Mouse (Mus musculus) inflammation-experienced regulatory T-cells, adult 6 months (primary cell): ENCODE results near the gene Rbmx2. TPM values are rescaled to one million over a fixed set of nuclear protein-coding genes. Genes with fewer than 3 reads are reported as not detected.

Experiments used
- ATAC-seq: one replicate; pipeline ENCODE4 v1.8.0; 2017
- polyA plus RNA-seq, 3 experiments: library from polyadenylated mRNA; unstranded; fragments of 100-300 nt; shearing (Covaris generic); gene quantifications; one replicate each; pipeline ENCODE4 v1.2.1; 2017

Rbmx2 gene
- polyA plus RNA-seq: 10 to 100 TPM; 13.1 to 21.8 (median 21.7) TPM

DNA sequence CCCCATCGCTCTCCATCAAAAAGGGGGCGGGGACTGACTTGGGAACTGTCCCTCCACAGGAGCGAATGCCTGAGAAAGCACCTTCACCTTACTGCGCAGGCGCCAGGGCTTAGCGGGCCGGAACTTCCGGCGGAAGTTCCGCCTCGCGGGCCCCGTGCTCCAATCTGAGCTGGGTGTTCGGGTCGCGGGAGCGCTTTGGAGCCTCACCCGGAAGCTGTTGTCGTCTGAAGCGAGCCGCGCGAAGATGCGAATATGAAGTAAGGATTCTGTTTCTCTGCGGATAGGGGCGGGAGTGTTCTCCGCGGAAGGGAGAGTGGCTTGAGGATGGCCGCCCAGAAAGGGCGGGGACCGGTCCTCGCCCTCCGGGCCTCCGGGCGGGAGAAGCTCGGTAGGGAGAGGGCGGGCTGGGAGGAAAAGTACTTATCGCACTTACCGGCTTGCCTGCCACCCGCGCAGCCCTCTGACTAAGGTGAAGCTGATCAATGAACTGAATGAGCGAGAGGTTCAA, at the start of gene Rbmx2:
Gene Rbmx2, plus strand, starts transcription at position 141 of the 508 bp plus-strand sequence.
- peak; percentile 98 for ATAC-seq

DNA sequence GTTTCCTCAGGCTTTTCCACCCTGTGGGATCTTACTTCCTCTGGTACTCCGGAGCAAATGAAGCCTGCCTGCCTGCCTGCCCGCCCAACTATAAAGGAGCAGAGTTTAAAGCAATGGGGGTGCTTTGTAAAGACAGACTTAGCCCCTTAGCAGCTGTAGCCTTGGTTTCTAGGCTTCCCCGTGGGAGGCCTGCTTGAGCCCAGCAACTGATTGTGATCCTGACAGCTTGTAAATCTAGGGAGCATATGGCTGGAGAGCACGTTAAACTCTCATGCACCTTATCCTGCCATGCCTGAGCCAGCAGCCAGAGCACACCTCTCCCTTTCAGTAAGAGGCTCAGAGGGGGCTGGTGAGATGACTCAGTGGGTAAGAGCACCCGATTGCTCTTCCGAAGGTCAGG, 28.0 kb upstream of the Rbmx2 start:
- ATAC-seq: no peak

DNA sequence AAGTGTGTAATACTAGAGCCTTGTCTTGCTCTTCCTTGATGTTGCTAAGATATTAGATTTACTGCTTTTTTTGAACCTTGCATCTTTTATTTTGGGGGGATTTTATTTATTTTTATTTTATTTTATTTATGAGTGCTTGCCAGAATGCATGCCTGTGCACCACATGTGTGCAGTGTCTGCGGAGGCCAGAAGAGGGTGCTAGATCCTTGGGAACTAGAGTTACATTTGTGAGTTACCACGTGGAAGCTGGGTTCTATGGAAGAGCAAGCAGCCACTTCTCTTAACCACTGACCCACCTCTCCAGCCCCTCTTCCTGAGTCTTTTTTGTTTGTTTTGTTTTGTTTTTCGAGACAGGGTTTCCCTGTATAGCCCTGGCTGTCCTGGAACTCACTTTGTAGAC, 25.2 kb upstream of the Rbmx2 start:
- ATAC-seq: no peak

DNA sequence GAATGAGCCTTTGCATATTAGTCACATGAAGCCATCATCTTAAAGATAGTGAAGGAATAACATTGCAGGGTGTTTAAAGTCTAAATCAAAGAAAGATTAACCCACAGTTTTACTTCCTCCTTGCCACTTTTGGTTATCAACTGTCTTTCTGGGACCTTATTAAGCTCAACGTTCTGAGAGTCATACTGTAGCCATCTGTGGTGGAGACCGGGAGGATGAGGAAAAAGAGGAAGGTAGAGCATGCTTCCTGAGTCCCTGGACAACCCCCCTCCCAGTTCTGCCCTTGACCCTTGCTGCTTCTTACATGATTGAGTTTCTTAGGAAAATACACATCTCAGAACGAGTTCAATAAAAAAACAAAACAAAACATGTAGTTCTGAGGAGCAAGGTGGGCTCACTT, 23.1 kb upstream of the Rbmx2 start:
- ATAC-seq: no peak

DNA sequence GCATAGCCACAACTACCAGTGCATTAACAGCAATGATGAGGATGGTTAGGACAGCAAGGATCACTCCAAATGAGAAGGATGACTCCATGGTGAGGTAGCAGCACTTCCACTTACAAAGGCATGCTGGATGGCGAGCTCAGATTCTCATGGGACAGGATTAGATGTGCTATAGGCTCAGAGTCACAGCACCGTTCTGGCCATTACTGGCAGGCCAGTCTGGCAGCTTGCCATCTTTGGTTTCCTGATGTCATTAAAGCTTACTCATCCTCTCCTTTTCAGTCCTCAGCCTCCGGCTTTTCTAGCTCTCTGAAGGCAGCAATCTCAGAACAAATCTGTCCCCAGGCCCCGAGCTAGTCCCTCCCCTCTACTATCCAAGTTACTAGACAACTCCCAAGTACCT, 20.6 kb upstream of the Rbmx2 start, which contains the start of gene Gpr119:
Gene Gpr119, minus strand, starts transcription at position 308 of the 400 bp plus-strand sequence.
- no peak for ATAC-seq

DNA sequence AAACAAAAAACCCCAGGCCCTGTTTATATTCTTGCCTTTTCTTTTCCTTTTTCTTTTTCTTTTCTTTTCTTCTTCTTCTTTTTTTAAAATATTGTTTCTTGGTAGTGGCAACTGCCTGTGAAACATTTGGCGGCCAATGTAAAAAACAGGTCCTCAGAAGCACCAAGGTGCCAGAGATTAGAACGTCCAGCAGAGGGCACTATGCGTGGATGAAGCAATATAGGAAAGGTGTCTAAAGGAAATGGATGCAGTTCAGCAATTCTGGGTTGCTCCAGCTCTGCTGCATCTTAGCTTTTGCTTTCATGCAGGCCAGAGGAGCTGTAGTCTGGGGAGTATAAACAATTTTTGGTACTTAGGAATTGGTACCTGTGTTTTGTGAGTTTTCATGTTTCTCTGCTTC, 11.4 kb upstream of the Rbmx2 start:
- ATAC-seq: peak; percentile 65

DNA sequence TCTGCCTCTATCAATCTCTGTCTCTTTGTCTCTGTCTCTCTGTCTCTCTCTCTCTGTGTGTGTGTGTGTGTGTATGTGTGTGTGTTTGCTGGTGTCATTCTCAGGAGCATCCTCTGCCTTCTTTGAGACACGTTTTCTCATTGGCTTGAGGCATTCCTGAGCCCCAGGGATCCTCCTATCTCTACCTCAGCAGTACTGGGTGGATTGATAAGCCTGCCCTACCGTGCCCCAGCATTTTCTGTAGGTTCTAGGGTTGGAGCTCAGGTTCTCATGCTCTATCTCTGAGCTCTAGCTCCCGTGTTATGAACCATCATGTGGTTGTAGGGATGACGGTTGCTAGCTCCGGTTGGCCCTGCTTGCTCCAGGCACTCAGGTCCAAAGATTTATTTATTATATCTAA, 10.9 kb upstream of the Rbmx2 start:
- no peak for ATAC-seq

DNA sequence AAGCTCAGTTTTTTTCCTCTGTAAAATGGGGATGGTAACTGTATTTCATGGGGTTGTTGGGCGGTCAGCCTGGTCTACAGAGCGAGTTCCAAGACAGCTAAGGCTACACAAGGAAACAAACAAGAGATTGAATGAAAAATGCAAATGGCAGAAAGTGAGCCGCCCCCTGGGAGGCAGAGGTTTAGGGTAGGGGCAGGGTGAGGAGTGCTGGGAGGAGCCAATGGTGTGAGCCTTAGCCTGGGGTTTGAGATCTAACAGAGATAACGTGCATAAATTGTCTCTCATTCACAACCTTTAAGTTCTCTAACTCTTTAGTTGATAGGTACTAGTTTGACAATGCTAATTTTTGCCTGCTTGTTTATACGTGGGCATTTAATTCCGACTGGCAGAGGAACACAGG, 344 bp upstream of the Rbmx2 start:
- peak; percentile 27 for ATAC-seq

DNA sequence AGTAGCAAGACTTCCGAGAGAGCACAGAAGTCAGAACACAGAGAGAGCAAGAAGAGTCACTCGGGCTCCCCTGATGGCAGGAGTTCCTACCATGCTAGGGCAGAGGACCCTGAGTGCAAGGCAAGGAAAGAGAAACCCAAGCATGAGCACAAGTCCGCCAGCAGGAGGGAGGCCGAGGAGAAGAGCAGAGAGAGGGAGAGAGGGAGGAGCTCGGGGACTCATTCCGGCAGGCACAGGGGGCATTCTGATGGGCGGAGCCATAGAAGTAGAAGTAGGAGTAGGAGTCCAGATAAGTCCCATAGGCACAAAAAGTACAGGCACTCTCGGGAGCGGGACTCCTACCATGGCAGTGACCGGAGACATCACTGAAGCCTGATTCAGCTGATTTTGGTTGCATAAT, 14.9 kb downstream of the Rbmx2 start:
- ATAC-seq: no peak

DNA sequence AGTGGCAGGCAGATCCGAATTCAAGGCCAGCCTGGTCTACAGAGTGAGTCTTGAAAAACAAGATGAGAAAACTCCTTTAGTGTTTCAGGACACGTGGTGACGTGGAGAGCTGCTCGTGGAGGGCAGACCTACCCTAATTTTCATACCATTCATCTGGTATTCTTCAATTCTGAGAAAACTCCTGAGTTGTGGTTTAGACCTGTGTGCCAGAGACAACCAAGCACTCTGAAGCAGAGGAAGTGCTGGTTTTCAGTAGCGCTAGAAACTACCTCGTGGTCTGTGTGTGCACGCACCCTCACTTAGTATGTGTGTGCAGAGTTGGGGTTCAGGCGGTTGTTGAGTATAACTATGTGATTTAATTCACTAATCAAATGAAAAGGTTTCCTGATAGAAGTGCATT, 18.0 kb downstream of the Rbmx2 start:
- ATAC-seq: peak; percentile 61

DNA sequence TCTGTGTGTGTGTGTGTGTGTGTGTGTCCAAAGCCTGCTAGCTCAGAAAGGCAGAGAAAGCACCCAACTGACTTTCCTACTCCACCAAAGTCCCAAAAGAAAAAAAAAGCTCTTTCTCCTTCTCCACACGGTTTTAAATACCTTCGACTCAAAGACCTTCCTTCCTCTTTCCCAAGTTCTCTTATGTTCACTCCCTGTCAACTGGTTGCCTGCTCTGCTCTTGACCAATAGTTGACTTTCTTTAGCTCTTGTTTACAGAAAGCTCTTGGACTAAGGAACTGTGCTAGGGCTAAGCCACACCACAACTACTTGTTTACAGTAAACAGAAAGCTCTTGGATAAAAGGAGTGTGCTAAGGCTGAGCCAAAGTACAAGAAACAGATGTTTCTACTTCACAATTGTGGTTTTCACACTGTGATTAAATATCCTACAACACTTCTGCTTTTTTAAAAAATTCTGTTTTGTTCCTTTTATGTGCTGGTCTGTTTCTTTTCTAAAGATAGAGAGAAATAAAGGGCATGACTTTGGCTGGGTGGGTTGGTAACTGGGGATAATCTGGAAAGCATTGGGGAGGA, 60.0 kb downstream of the Rbmx2 start:
- no peak for ATAC-seq

Other genes starting within 250 kb of the Rbmx2 start
- gene Elf4, start 231.9 kb upstream of the Rbmx2 start, polyA plus RNA-seq: 10 to 100 TPM; 26.8 to 32.6 (median 28.2) TPM
- 10 to 100 TPM; 28.1 to 40.4 (median 33.4) TPM for gene Aifm1, start 181.4 kb upstream of the Rbmx2 start, polyA plus RNA-seq
- 1 to 10 TPM in 1 of 3 experiments, under 1 TPM in 2; 0.52 to 1.6 (median 0.68) TPM for gene Rab33a, start 175.7 kb upstream of the Rbmx2 start, polyA plus RNA-seq
- gene Zfp280c, start 100.5 kb upstream of the Rbmx2 start, polyA plus RNA-seq: 10 to 100 TPM; 20.0 to 22.3 (median 20.1) TPM
- gene Slc25a14, start 71.6 kb upstream of the Rbmx2 start, polyA plus RNA-seq: 10 to 100 TPM; 11.0 to 18.0 (median 11.0) TPM
- not detected for gene Gpr119, start 20.5 kb upstream of the Rbmx2 start, polyA plus RNA-seq
- gene Gm595, start 182.7 kb downstream of the Rbmx2 start, polyA plus RNA-seq: not detected